Mouse (Mus musculus) WW6 (cell line): ENCODE measurements at regions not wholly inside any gene's neighbourhood (a gene's known extent, or its start where the extent isn't known, plus 50 kb on each side); places are given as distances from the start of the nearest gene placed in this dataset.

Source experiments
- DNase-seq: peaks from one replicate; pipeline ENCODE4 v3.0.0-alpha.2; 2013; ENCODE audit warnings: low read depth, low spot score

GRCm38 (mm10) chr2:51014232-51014631 is 134.7 kb downstream of the Rnd3 start:
- no peak for DNase-seq

GRCm38 (mm10) chr2:51013090-51013489 is 135.8 kb downstream of the Rnd3 start:
- no peak for DNase-seq

GRCm38 (mm10) chr2:51008251-51008533 is 140.7 kb downstream of the Rnd3 start:
- DNase-seq, result no peak

DNA sequence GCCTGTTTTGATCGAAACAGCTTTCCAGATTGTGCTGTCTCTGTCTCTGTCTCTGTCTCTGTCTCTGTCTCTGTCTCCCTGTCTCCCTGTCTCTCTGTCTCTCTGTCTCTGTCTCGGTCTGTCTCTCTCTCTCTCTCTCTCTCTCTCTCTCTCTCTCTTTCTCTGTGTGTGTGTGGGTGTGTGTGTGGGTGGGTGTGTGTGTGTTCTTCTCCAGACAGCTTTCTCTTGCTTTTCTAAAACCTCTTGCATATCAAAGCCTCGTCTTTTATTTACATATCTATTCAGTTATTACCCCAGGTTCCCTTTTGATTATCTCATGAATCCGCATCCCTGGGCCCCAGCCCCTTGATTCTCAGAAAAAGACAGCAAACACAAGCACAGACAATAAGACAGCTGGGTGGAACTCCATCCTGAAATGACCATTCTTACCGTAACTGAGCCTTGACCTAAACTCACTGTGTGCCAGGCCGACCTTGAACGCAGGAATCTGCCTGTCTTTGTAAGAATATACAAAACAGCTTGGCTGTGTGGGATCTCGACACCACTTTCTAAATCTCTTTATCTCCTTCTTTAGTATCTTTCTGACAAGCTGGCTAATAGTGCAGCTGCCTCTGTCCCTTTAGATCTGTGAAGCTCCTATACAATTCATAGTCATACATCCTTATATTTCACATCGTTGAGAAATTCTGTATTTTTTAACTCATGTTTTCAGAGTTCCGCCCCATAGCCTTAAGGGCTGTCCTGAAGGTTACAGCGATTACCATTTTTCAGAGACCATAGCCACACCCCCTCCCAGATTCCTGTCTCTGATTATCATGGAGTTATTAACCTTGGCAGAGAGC is 141.3 kb downstream of the Rnd3 start:
- no peak for DNase-seq

DNA sequence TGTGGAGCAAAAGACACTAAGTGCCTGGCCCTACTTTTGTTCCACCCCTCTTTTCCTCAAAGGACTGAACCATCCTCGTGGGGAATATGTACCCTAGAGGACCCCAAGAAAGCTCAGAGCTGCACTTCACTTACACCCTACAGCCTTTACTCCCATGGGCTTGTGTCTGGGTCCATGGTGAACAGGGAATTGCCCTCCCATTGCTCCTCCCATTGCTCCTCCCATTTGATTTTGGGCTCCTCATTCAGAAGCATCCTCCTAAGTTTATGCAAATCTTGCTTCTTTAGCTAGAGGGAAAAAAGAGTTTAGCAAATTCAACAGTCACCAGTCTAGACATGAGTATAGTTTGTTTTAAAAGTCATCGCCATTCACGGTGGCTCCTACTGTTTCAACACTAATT is 142.1 kb downstream of the Rnd3 start:
- DNase-seq, result no peak

- no peak for DNase-seq
Measured at GRCm38 (mm10) chr2:51001548-51001947, 147.4 kb downstream of the Rnd3 start.

- DNase-seq, result no peak
Measured at GRCm38 (mm10) chr2:50983883-50984410, 165.0 kb downstream of the Rnd3 start.

DNA sequence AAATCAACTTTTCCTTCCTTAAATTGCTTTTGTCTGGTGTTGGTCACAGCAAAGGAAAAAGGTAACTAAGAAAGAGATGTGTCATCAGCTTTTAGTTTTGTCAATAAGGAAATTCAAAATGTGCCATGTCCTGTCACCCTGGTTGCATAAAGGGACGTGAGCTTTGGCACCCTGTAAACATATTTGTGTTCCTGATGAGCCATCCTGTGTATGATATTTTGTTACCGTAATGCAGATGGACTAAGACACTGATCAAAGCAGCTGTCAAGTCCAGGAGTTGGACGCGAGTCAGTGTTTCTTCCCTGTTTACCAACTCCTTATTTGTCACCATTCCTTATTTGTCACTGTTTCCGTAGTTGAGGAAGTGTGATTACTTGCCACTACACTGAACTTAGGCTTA is 166.3 kb downstream of the Rnd3 start:
- no peak for DNase-seq

DNA sequence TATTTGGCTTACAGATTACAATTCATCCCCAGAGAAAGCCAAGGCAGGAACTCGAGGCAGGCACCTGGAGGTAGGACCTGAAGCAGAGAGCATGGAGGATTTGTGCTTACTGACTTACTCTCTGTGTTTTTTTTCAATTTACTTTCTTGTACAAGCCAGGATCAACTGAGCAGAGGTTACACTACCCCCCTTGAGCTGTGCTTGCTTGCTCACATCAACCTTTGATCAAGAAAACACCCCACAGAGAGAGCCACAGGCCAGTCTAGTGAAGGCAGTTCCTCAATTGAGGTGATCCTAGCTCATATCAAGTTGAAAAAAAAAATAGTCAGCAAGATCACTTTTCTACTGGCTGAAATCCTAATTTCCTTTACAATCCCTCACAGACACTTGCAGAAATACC is 170.6 kb downstream of the Rnd3 start:
- DNase-seq, result no peak

DNA sequence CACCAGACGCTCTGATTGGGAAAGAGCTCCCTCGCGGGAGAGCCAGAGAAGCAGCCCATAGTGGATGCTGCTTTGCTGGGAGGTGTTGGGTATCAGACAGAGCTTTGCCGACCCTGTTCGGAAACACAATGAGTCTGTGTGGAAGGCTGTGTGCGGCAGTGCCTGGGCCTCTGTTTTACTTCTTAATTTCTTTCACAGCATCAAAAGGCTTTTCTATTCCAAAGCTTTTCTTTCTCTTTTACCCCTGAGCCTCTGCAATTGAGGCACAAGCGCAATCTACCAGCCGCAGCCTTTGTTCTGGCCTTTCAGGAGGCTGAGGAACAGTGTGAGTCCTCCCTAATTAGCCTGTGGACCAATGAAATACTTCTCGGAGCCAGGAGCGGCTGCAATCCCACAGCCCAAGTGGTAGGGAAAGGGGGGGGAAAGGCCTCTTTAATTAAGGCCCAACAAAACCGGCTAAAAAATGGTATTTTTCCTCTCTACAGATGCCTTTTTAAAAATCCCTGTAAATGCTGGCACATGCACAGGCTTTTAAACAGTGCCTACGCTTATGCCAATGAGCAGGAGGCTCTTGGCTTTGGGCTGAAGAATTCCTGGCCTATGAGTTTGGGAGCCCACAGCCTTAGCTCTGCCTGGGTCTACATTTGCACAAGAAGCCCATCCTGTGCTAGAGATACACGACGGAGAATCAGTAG is 177.6 kb downstream of the Rnd3 start:
- no peak for DNase-seq

DNA sequence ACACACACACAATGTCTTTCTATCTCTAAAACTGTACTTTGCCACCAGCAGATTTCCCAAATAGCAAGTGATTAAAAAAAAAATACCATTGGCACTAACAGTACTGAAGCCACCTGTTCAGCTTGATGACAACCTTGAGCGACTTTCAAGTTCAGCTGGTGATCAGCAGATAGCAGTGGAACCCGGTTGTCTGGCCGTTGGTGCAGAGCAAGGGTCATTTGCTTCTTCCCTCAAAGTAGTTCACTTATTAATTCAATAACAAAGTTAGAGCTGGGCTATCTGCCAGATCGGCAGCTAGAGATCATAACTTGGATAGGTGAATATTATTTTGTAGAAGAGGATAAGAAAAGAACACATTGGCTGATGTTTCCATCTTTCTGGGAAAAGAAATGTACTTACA is 180.5 kb downstream of the Rnd3 start:
- DNase-seq, result no peak

- no peak for DNase-seq
Measured at GRCm38 (mm10) chr2:50967826-50968225, 181.1 kb downstream of the Rnd3 start.

- no peak for DNase-seq
Measured at GRCm38 (mm10) chr2:50967133-50967532, 181.8 kb downstream of the Rnd3 start.

GRCm38 (mm10) chr2:50965485-50966017 is 183.4 kb downstream of the Rnd3 start:
- no peak for DNase-seq

GRCm38 (mm10) chr2:50964062-50964461 is 184.8 kb downstream of the Rnd3 start:
- no peak for DNase-seq

GRCm38 (mm10) chr2:50961049-50961448 is 187.9 kb downstream of the Rnd3 start:
- DNase-seq, result no peak

DNA sequence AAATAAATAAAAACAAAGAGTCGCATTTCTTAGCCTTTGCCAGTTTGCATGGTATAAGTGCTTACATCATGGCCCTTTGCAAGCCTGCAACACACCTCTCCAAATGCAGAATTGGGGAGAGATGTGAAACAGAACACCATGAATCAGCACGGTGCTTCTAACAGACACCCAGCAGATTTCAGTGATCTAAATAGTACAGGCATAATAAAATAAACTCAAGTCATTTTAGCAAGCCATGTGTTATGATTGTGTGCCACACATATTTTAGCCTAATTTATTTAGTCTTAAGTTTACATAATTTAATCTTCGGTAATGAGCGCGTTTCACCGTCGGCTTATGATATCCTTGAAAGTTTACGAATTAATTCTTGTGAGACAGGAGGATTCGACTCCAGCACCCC is 189.6 kb downstream of the Rnd3 start:
- no peak for DNase-seq

GRCm38 (mm10) chr2:50954361-50955066 is 194.4 kb downstream of the Rnd3 start:
- DNase-seq, result no peak

- no peak for DNase-seq
Measured at GRCm38 (mm10) chr2:50951027-50951426, 197.9 kb downstream of the Rnd3 start.

- DNase-seq, result no peak
Measured at GRCm38 (mm10) chr2:50949717-50950116, 199.2 kb downstream of the Rnd3 start.

DNA sequence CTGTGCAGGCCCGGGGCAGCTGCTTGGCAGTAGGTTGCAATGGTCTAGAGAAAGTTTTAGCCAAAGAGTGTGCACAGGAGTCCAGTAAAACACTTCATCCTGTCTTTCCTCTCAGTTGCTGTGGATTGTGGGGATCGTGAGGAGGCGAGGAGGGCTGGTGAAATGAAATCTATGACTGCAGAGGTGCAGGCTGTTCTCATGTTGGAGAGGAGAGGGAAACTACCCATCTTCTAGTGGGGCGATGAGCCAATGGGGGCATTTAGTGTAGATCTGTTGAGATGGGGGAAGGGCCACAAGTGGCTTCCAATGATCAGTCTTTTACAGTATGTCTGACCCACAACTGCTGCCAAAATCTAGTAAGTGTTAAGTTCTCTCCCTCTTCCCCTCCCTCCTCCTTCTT is 203.4 kb downstream of the Rnd3 start:
- no peak for DNase-seq

DNA sequence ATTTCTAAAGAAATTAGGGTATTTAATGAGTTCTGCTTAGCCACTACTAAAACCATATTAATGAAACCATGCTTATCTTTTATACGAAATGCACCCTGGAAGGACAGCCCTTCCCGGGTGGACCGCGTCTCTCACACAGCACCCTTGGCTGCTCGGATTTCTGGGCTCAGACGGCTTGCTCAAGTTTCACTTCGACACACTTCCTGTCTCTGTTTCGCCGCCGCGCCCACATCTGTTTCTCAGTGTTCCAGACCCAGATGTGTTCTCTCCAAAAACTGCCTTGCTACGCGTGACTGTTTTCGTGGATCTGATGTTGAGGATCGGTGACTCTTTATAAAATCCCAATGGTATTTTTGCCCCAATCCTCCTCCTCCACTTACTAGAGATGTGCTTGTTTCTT is 205.7 kb downstream of the Rnd3 start:
- DNase-seq, result no peak
